Mouse (Mus musculus) forebrain, embryonic 15.5 days (tissue): ENCODE measurements around the gene Mpp2. TPM values are rescaled to one million over a fixed set of nuclear protein-coding genes. Genes with fewer than 3 reads are reported as not detected.

Source experiments
- ATAC-seq: fragments of 200-750 bp; cut with Nextera tagmentation; replicated peaks from 2 replicates; pipeline ENCODE4 v1.8.0; 2017; ENCODE audit warnings: mild to moderate bottlenecking, moderate TSS enrichment, moderate library complexity
- H3K27ac ChIP-seq: fragments of 300-500 bp; sonication (generic); replicated peaks from 2 replicates; pipeline ENCODE4 v1.5.1; 2015; ENCODE audit warnings: mild to moderate bottlenecking, inconsistent platforms
- H3K27me3 ChIP-seq: fragments of 300-500 bp; sonication (generic); 2 replicates; pipeline ENCODE4 v1.6.1; 2015; ENCODE audit warnings: inconsistent platforms
- H3K36me3 ChIP-seq: fragments of 300-500 bp; sonication (generic); 2 replicates; pipeline ENCODE4 v1.6.1; 2015; ENCODE audit warnings: mild to moderate bottlenecking, inconsistent platforms
- H3K4me1 ChIP-seq: fragments of 300-500 bp; sonication (generic); 2 replicates; pipeline ENCODE4 v1.6.1; 2015; ENCODE audit warnings: inconsistent platforms
- H3K4me2 ChIP-seq: fragments of 300-500 bp; sonication (generic); replicated peaks from 2 replicates; pipeline ENCODE4 v1.6.1; 2015; ENCODE audit warnings: mild to moderate bottlenecking, inconsistent platforms
- H3K4me3 ChIP-seq: fragments of 300-500 bp; sonication (generic); 2 replicates; pipeline ENCODE4 v1.5.1; 2015; ENCODE audit warnings: mild to moderate bottlenecking, inconsistent platforms
- H3K9ac ChIP-seq: fragments of 300-500 bp; sonication (generic); replicated peaks from 2 replicates; pipeline ENCODE4 v1.6.1; 2015; ENCODE audit warnings: mild to moderate bottlenecking, inconsistent platforms
- H3K9me3 ChIP-seq: fragments of 300-500 bp; sonication (generic); 2 replicates; pipeline ENCODE4 v1.6.1; 2016; ENCODE audit warnings: inconsistent platforms
- WGBS: fragments of 180-500 bp; shearing (Covaris S2); methylation state at CpG from one replicate; pipeline ENCODE4 v1.1.7; 2015; ENCODE audit warnings: mixed read lengths; 5-methylcytosine and 5-hydroxymethylcytosine counted together
- polyA plus RNA-seq: library from polyadenylated mRNA; unstranded; fragments of >200 nt; fragmentation: Nextera tagmentation; extraction: Ambion mirVana; gene quantifications from 2 replicates; pipeline ENCODE4 v1.2.1, GENCODE M21; 2015

Gene Mpp2
- polyA plus RNA-seq, 1 experiment from 2014 or later: 19.3 TPM

DNA sequence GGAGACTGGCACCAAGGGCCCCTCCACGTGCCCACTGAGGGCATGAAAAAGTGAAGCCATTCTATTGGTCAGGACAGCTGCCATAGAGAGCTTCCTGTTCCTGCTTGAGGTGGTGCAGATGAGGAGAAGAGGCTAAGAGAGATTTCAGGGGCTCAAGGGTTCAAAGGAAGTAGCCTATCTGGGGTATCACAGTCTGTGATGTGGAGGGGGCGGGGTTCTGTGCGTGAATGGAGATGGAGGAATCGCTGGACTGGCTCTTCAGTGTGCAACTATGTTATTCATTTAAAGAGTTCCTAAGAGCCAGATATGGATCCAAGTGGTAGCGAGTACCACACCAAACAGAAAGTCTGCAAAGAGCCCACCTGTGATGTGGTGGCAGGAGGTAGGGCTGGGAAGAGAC is 8.1 kb upstream of the Mpp2 start:
- no peak overlapping the region for H3K4me3 ChIP-seq
- 75% methylated on average over 5 of the region's 5 CpGs for WGBS
- ATAC-seq: peak; percentile 7; the same call in 1 of the 2 replicates

GRCm38 (mm10) chr11:102095676-102096075 is 7.4 kb upstream of the Mpp2 start:
- no peak for ATAC-seq
- Histone ChIP-seq H3K9me3 (no peaks in the 10 kb centered on the region), H3K27me3 (no peaks in the 10 kb centered on the region), H3K4me2 (no peak overlapping the region), H3K36me3 (no peaks in the 10 kb centered on the region), H3K4me3 (no peak overlapping the region), H3K9ac (no peak overlapping the region), H3K27ac (no peak overlapping the region), H3K4me1 (peaks cover 12% of the 10 kb centered on the region)
- 80% methylated on average over 3 of the region's 3 CpGs for WGBS

More for the DNA sequence above, 8.1 kb upstream of the Mpp2 start:
- Histone ChIP-seq H3K4me2 (peak overlapping the region; percentile 43), H3K27ac (no peak overlapping the region), H3K9ac (no peak overlapping the region), H3K4me1 (peaks cover 12% of the 10 kb centered on the region), H3K9me3 (no peaks in the 10 kb centered on the region), H3K36me3 (no peaks in the 10 kb centered on the region), H3K27me3 (no peaks in the 10 kb centered on the region)

DNA sequence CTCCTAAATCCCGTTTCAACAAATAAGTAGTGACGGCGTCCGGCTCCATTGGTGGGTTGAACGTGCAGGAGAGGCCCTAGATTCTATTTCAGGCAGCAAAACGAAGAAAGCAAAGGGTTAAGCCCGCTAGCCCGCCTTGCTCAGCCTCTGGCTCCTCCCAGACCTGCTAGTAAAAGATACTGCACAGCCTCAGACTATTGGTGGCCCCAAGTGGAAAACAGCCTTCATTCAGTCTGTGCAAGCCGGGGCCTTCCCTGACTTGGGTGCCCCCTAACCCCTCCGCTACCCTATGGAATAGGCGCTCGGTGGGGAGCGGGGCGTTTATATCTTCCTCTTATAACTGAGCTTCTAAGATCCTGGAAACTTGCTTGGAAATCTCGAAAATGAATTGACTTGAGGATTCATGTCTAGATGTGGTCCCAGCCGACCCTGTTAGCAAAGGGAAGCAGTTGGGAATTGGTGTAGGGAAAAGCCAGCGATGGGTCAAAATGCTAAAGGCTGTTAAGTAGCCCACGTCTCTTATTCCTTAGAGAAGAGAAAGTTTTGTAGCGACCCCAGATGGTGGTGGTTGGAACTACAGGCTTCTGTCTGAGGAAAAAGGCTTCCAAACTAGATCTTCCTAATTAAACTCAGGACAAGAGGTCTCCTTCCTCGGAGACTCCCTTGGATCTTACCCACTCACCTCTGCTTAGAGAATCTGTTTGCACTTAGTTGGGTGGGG is 933 bp upstream of the Mpp2 start:
- H3K4me3 ChIP-seq: peak overlapping the region; percentile 58
- H3K36me3 ChIP-seq: no peaks in the 10 kb centered on the region
- ATAC-seq: peak; percentile 29
- under 1% methylated on average over 20 of the region's 20 CpGs for WGBS
- no peaks in the 10 kb centered on the region for H3K9me3 ChIP-seq
- H3K27ac ChIP-seq: peak overlapping the region; percentile 99
- peak overlapping the region; percentile 79 for H3K4me2 ChIP-seq
- H3K27me3 ChIP-seq: no peaks in the 10 kb centered on the region
- H3K4me1 ChIP-seq: peaks cover 27% of the 10 kb centered on the region
- H3K9ac ChIP-seq: peak overlapping the region; percentile 67

GRCm38 (mm10) chr11:102087081-102087751 is 1.1 kb downstream of the Mpp2 start:
- Histone ChIP-seq H3K9me3 (no peaks in the 10 kb centered on the region), H3K27ac (peak overlapping the region; percentile 99), H3K4me1 (peaks cover 40% of the 10 kb centered on the region), H3K27me3 (no peaks in the 10 kb centered on the region), H3K4me3 (peak overlapping the region; percentile 58), H3K36me3 (no peaks in the 10 kb centered on the region), H3K9ac (peak overlapping the region; percentile 67), H3K4me2 (peak overlapping the region; percentile 79)
- ATAC-seq: peak; percentile 79
- WGBS: under 1% methylated on average over 39 of the region's 39 CpGs

GRCm38 (mm10) chr11:102086331-102086730 is 2.0 kb downstream of the Mpp2 start:
- WGBS: 0% methylated on average over 3 of the region's 3 CpGs
- no peaks in the 10 kb centered on the region for H3K27me3 ChIP-seq
- H3K4me1 ChIP-seq: peaks cover 49% of the 10 kb centered on the region
- H3K9ac ChIP-seq: peak overlapping the region; percentile 67
- no peaks in the 10 kb centered on the region for H3K36me3 ChIP-seq
- H3K9me3 ChIP-seq: no peaks in the 10 kb centered on the region
- peak overlapping the region; percentile 58 for H3K4me3 ChIP-seq
- ATAC-seq: no peak
- H3K27ac ChIP-seq: peak overlapping the region; percentile 99
- H3K4me2 ChIP-seq: peak overlapping the region; percentile 79

DNA sequence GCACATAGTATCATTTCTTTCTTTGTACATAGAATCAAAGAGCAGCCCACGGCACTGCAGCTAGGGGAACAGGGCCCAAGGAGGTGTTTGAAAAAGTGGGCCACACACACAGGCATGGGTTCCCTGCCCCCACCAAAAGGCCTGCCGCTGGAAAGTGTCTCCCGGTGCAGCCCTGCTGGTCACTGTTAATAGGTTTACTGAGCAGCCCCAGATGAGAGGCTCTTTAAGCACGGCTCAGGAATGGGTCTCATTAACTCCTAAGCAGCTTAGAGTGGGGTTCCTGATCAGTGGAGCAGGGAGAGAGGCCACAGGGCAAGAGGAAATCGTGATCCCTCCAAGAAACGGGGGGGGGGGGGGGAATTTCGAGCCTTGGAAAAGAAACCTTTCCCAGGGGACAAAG is 4.2 kb downstream of the Mpp2 start:
- ATAC-seq: no peak
- no peak overlapping the region for H3K4me2 ChIP-seq
- no peaks in the 10 kb centered on the region for H3K9me3 ChIP-seq
- H3K4me3 ChIP-seq: no peak overlapping the region
- H3K36me3 ChIP-seq: no peaks in the 10 kb centered on the region
- WGBS: 14% methylated on average over 7 of the region's 7 CpGs
- H3K27ac ChIP-seq: no peak overlapping the region
- H3K9ac ChIP-seq: no peak overlapping the region
- H3K4me1 ChIP-seq: peaks cover 45% of the 10 kb centered on the region
- no peaks in the 10 kb centered on the region for H3K27me3 ChIP-seq

DNA sequence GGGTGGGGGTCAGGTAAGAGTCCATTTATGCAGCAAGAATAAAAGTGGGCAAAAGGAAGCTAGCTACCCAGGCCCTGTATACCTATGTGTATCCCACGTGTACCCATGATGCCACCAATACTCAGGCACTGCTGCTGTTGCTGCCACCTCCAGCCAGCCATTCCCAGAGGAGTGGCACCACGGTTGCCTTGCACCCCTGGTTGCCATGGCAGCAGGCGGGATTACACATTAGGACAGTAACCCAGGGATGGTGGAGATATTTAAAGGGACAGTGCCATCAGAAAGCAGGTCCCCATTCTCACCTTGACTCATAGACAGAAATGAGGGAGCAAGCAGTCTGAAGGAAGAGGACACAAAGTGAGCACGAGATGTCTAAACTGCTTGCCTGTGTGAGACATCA is 5.1 kb downstream of the Mpp2 start:
- H3K27ac ChIP-seq: 0 out of 2 replicates have a peak overlapping the region, but pooled peaks have one; percentile 21
- H3K4me3 ChIP-seq: peak overlapping the region; percentile 40; the same call in 1 of the 2 replicates
- ATAC-seq: no peak
- no peak overlapping the region for H3K4me2 ChIP-seq
- 32% methylated on average over 4 of the region's 4 CpGs for WGBS
- no peaks in the 10 kb centered on the region for H3K9me3 ChIP-seq
- no peak overlapping the region for H3K9ac ChIP-seq
- H3K27me3 ChIP-seq: no peaks in the 10 kb centered on the region
- 0 out of 2 replicates have a peak, but pooled peaks cover 2% of the 10 kb centered on the region for H3K36me3 ChIP-seq
- H3K4me1 ChIP-seq: peaks cover 38% of the 10 kb centered on the region

DNA sequence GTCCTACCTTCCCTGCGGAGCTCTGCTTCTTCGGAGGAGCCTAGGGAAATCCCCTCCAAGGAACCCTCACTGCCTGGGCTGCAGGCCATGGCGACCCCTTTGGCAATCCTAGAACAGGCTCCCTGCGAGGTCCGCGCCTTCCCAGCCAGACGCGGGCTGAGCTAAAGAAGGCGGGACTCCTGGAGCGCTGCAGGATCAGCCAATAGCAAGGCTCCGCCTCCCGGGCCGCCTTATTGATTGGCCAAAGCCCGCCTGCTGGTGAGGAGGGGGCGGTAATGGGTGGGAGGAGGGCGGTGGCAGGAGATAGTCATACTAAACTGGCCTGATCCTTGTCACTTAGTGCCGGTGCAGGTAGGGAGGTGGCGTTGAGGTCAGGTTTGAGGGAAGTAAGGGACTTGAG is 6.0 kb downstream of the Mpp2 start:
- Histone ChIP-seq H3K27me3 (no peaks in the 10 kb centered on the region), H3K36me3 (0 out of 2 replicates have a peak, but pooled peaks cover 5% of the 10 kb centered on the region), H3K9ac (peak overlapping the region; percentile 56), H3K4me2 (peak overlapping the region; percentile 81), H3K9me3 (no peaks in the 10 kb centered on the region), H3K4me3 (peak overlapping the region; percentile 40), H3K4me1 (peaks cover 38% of the 10 kb centered on the region), H3K27ac (peak overlapping the region; percentile 21; the same call in 1 of the 2 replicates)
- peak; percentile 85 for ATAC-seq
- 0% methylated on average over 18 of the region's 18 CpGs for WGBS

DNA sequence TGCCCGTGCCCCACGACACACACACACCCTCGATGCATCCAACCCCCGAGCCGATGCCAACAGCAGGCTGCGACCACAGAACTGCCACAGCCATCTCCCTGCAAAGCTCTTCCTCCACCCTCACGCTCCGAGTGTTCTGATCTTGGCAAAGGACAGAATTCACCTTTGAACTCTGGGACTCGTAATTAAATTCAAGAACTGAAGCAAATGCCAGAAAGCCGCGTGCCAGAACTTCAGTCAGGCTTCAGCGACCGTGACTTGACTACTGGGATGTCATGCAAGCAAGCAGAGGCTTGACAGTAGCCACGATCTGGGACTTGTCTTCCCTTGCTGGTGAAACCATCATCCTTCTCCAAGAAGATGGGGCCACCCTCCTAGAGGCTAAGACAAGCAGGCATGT is 14.6 kb downstream of the Mpp2 start:
- peaks cover 19% of the 10 kb centered on the region for H3K36me3 ChIP-seq
- H3K9ac ChIP-seq: no peak overlapping the region
- H3K27me3 ChIP-seq: no peaks in the 10 kb centered on the region
- no peaks in the 10 kb centered on the region for H3K9me3 ChIP-seq
- H3K4me3 ChIP-seq: no peak overlapping the region
- no peak for ATAC-seq
- peaks cover 15% of the 10 kb centered on the region for H3K4me1 ChIP-seq
- WGBS: 75% methylated on average over 14 of the region's 14 CpGs
- no peak overlapping the region for H3K27ac ChIP-seq
- no peak overlapping the region for H3K4me2 ChIP-seq

DNA sequence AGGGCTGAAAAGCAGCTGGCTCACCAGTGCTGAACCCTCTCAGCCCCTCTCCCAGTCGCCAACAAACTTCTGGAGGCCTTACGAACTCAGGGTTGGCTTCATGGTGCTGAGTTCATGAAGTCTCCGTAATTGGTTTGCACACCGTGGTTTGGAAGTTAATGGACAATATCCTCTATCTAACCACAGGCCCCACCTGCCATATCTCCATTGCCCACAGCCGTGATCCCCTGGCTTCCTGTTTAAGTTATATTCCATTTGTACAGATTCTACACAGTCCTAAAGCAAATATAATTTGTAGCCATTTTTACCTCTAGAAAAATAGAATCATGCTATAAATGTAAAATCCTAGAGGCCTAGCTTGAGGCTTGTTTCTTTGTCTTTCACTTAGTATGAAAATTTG is 15.6 kb downstream of the Mpp2 start:
- Histone ChIP-seq H3K4me3 (no peak overlapping the region), H3K4me2 (no peak overlapping the region), H3K36me3 (peaks cover 15% of the 10 kb centered on the region), H3K9ac (no peak overlapping the region), H3K27me3 (no peaks in the 10 kb centered on the region), H3K4me1 (peaks cover 17% of the 10 kb centered on the region), H3K27ac (no peak overlapping the region), H3K9me3 (no peaks in the 10 kb centered on the region)
- WGBS: 94% methylated on average over 5 of the region's 5 CpGs
- ATAC-seq: no peak

GRCm38 (mm10) chr11:102070426-102070825 is 17.9 kb downstream of the Mpp2 start:
- Histone ChIP-seq H3K4me1 (peaks cover 17% of the 10 kb centered on the region), H3K9ac (no peak overlapping the region), H3K27me3 (no peaks in the 10 kb centered on the region), H3K4me2 (peak overlapping the region; percentile 24), H3K27ac (peak overlapping the region; percentile 24), H3K4me3 (no peak overlapping the region), H3K9me3 (no peaks in the 10 kb centered on the region), H3K36me3 (no peaks in the 10 kb centered on the region)
- 6% methylated on average over 13 of the region's 13 CpGs for WGBS
- no peak for ATAC-seq

DNA sequence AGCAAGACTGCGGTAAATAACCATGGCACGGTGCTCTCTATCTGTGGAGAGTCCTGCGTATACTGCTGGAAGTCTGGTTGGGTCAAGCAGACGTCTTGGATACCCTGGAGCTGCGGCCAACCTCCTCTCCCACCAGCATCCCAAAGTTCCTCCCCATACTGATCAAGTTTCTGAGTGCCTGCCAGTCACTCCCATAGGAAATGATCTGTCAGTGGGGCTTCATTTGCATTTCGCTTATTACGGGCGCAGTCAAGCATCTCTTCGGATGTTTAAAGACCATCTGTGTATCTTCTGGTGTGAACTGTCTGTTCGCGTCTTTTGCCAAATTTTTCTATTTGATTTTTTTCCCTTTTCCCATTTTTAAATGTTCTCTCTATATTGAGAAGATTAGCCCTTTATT is 18.7 kb downstream of the Mpp2 start:
- H3K9me3 ChIP-seq: no peaks in the 10 kb centered on the region
- 47% methylated on average over 11 of the region's 11 CpGs for WGBS
- H3K4me1 ChIP-seq: peaks cover 17% of the 10 kb centered on the region
- no peak overlapping the region for H3K9ac ChIP-seq
- H3K27ac ChIP-seq: peak overlapping the region; percentile 24
- peak; percentile 58 for ATAC-seq
- H3K4me2 ChIP-seq: peak overlapping the region; percentile 24; the same call in 1 of the 2 replicates
- H3K4me3 ChIP-seq: no peak overlapping the region
- no peaks in the 10 kb centered on the region for H3K27me3 ChIP-seq
- H3K36me3 ChIP-seq: no peaks in the 10 kb centered on the region
